In the genomic region with DNA sequence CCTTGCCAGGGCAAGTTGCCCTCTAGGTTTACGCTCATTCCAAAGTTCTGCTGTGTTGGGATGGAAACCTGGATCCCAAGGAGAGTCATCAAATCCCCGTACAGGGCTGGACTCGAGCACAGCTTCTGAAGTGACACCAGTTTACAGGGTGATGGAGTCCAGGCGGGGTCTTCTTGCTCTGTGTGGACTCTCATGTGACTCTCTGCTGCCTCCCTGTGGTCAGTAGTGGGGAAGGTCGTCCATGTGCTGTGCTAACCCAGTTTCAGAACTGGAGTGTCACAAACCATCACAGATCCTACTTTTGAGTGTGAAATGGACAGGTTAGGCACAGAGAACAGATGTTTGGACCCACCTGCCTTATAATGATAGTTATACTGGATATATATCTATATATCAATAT, we compare ENCODE assay signal across 9 mouse cellular contexts. TPM values are rescaled to one million over a fixed set of nuclear protein-coding genes. Genes with fewer than 3 reads are reported as not detected.
DNase-seq lines count a peak whose midpoint lies in the region; ATAC-seq and TF ChIP-seq lines count a peak whose summit lies in the region.
"Had no signal": no experiment of that assay in that cellular context is flagged by ENCODE, and none has a peak within 500 bp of the region (broad histone marks: within the 10 kb centered on the region; RNA-seq: fewer than 3 reads in every experiment).

No protein-coding gene starts in this region.

- ATAC-seq in forebrain, embryonic 11.5 days (replicated peaks; ENCODE audit: low FRiP score): peak; percentile 83

- no peaks in the 10 kb centered on the region for H3K36me3 ChIP-seq in E14TG2a.4 (ENCODE audit: insufficient read depth, low read length)
- H3K36me3 ChIP-seq in forebrain, embryonic 11.5 days (ENCODE audit: control insufficient read depth, insufficient read depth, low read length): no peaks in the 10 kb centered on the region
- H3K36me3 ChIP-seq: heart, embryonic 13.5 days had no signal

- no peak overlapping the region for H3K4me2 ChIP-seq in forebrain, embryonic 11.5 days (ENCODE audit: low read depth, low read length, severe bottlenecking)
- H3K4me2 ChIP-seq: heart, embryonic 13.5 days had no signal

- WGBS in forebrain, embryonic 11.5 days: 29% methylated on average over 5 of the region's 5 CpGs

- no peak overlapping the region for H3K9ac ChIP-seq in forebrain, embryonic 11.5 days (ENCODE audit: low read length)
- H3K9ac ChIP-seq: heart, embryonic 13.5 days had no signal

- H3K4me1 ChIP-seq in E14TG2a.4 (replicated peaks; ENCODE audit: low read depth, low read length): peaks cover 54% of the 10 kb centered on the region
- no peaks in the 10 kb centered on the region for H3K4me1 ChIP-seq in forebrain, embryonic 11.5 days (replicated peaks; ENCODE audit: control insufficient read depth, insufficient read depth, low read length)

- intact Hi-C loops in heart, postnatal 10 days (cut with DNase I): loop anchor here (2.0 to 10.0 kb wide), 2 partner anchors 318 to 442 kb away; no protein-coding TSS in a partner anchor

- H3K9me3 ChIP-seq in E14TG2a.4 (ENCODE audit: low read length): peaks cover 31% of the 10 kb centered on the region
- H3K9me3 ChIP-seq in forebrain, embryonic 11.5 days (ENCODE audit: control insufficient read depth, low read length): no peaks in the 10 kb centered on the region
- H3K9me3 ChIP-seq: heart, embryonic 13.5 days had no signal

- peak; percentile 8 for DNase-seq in brain, embryonic 18.5 days (ENCODE audit: low read depth, low spot score)
- peak; percentile 87 for DNase-seq in forebrain, embryonic 11.5 days (ENCODE audit: low spot score)
- DNase-seq in heart, postnatal 10 days: peak; percentile 78 to 86
- peak; percentile 69 to 85 for DNase-seq in kidney, postnatal 36 days
- DNase-seq in lung, adult 18-20 months: peak; percentile 58 to 68
- peak; percentile 23 for DNase-seq in ovary, adult 18-20 months (ENCODE audit: low spot score)
- peak; percentile 18 to 72 for DNase-seq in thymus, postnatal 10 days (ENCODE audit: low spot score in 2 of 2)

- peak overlapping the region; percentile 50 for H3K4me3 ChIP-seq in E14TG2a.4 (replicated peaks; ENCODE audit: low read length)
- H3K4me3 ChIP-seq in forebrain, embryonic 11.5 days (ENCODE audit: low read depth, low read length): no peak overlapping the region
- H3K4me3 ChIP-seq: heart, embryonic 13.5 days had no signal

- TF ChIP-seq CTCF in E14TG2a.4 (conservative IDR thresholded peaks at IDR 0.05; ENCODE audit: low read length): peak; percentile 74

- no peak overlapping the region for H3K27ac ChIP-seq in forebrain, embryonic 11.5 days (ENCODE audit: low read depth, low read length)
- H3K27ac ChIP-seq: heart, embryonic 13.5 days had no signal

- no peaks in the 10 kb centered on the region for H3K27me3 ChIP-seq in E14TG2a.4 (ENCODE audit: insufficient read depth, low read length)
- no peaks in the 10 kb centered on the region for H3K27me3 ChIP-seq in forebrain, embryonic 11.5 days (ENCODE audit: control insufficient read depth, insufficient read depth, low read length)

RNA-seq across cellular contexts. Expression of a gene that starts 35.2 kb away (rescaled TPM):
- 1.9 and 2.9 TPM in 2 replicates for polyA plus RNA-seq in forebrain, embryonic 11.5 days (2014; fragmentation: Nextera tagmentation; extraction: Ambion mirVana)
- total RNA-seq in heart, postnatal 10 days (2021): not detected

Comparison
In these comparisons a context has a peak if more than half of its experiments do, and no peak if none do; other contexts are left out.
1. DNase-seq: peak in every context shown above with its lines; median percentile 87 in forebrain, embryonic 11.5 days; 82 in heart, postnatal 10 days; 77 in kidney, postnatal 36 days; 63 in lung, adult 18-20 months; 45 in thymus, postnatal 10 days; 23 in ovary, adult 18-20 months; 8 in brain, embryonic 18.5 days.